Mouse (Mus musculus) heart, embryonic 11.5 days (tissue): ENCODE measurements around the gene Ppp1r2. TPM values are rescaled to one million over a fixed set of nuclear protein-coding genes. Genes with fewer than 3 reads are reported as not detected.

Experiments
- ATAC-seq: fragments of 200-750 bp; cut with Nextera tagmentation; replicated peaks from 2 replicates; pipeline ENCODE4 v1.8.0; 2017; ENCODE audit warnings: moderate library complexity; ENCODE audit not compliant: insufficient number of reproducible peaks, low FRiP score, low TSS enrichment
- H3K27ac ChIP-seq: fragments of 300-500 bp; sonication (generic); 2 replicates; pipeline ENCODE4 v1.5.1; 2014; ENCODE audit warnings: mild to moderate bottlenecking, low read depth, low read length
- H3K27me3 ChIP-seq: fragments of 300-500 bp; sonication (generic); 2 replicates; pipeline ENCODE4 v1.6.1; 2014; ENCODE audit warnings: mild to moderate bottlenecking, low read length, mixed read lengths; ENCODE audit not compliant: control insufficient read depth, insufficient read depth
- H3K36me3 ChIP-seq: fragments of 300-500 bp; sonication (generic); 2 replicates; pipeline ENCODE4 v1.6.1; 2014; ENCODE audit warnings: mild to moderate bottlenecking, low read length, moderate library complexity, mixed read lengths; ENCODE audit not compliant: control insufficient read depth, insufficient read depth
- H3K4me1 ChIP-seq: fragments of 300-500 bp; sonication (generic); 2 replicates; pipeline ENCODE4 v1.6.1; 2014; ENCODE audit warnings: low read length; ENCODE audit not compliant: control insufficient read depth, insufficient read depth
- H3K4me2 ChIP-seq: fragments of 300-500 bp; sonication (generic); 2 replicates; pipeline ENCODE4 v1.6.1; 2014; ENCODE audit warnings: mild to moderate bottlenecking, moderate library complexity
- H3K4me3 ChIP-seq: fragments of 300-500 bp; sonication (generic); 2 replicates; pipeline ENCODE4 v1.5.1; 2014; ENCODE audit warnings: low read depth, low read length
- H3K9ac ChIP-seq: fragments of 300-500 bp; sonication (generic); 2 replicates; pipeline ENCODE4 v1.6.1; 2014; ENCODE audit warnings: mild to moderate bottlenecking, low read depth, low read length, moderate library complexity
- H3K9me3 ChIP-seq: fragments of 300-500 bp; sonication (generic); replicated peaks from 2 replicates; pipeline ENCODE4 v1.6.1; 2016; ENCODE audit warnings: low read length; ENCODE audit not compliant: control insufficient read depth
- WGBS: fragments of 180-500 bp; shearing (Covaris S2); extraction: QIAGEN DNeasy Blood & Tissue Kit; methylation state at CpG from one replicate; pipeline ENCODE4 v1.1.7; 2014; ENCODE audit not compliant: insufficient replicate concordance; 5-methylcytosine and 5-hydroxymethylcytosine counted together
- polyA plus RNA-seq: library from polyadenylated mRNA; unstranded; fragments of >200 nt; fragmentation: Nextera tagmentation; extraction: Ambion mirVana; gene quantifications from 2 replicates; pipeline ENCODE4 v1.2.1, GENCODE M21; 2014

Gene Ppp1r2
- polyA plus RNA-seq, 1 experiment from 2014 or later = 90.8 TPM

GRCm38 (mm10) chr16:31249401-31249800, 25.7 kb downstream of the Ppp1r2 start:
- Histone ChIP-seq H3K9ac (no peak overlapping the region), H3K36me3 (no peaks in the 10 kb centered on the region), H3K9me3 (no peaks in the 10 kb centered on the region), H3K4me2 (no peak overlapping the region), H3K4me3 (no peak overlapping the region), H3K27ac (no peak overlapping the region), H3K27me3 (no peaks in the 10 kb centered on the region), H3K4me1 (no peaks in the 10 kb centered on the region)
- no peak for ATAC-seq
- whole genome bisulfite sequencing = 93% methylated on average over 3 of the region's 3 CpGs

- Histone ChIP-seq H3K4me3 (no peak overlapping the region), H3K9me3 (no peaks in the 10 kb centered on the region), H3K9ac (no peak overlapping the region), H3K27ac (no peak overlapping the region), H3K4me2 (no peak overlapping the region), H3K36me3 (no peaks in the 10 kb centered on the region), H3K4me1 (no peaks in the 10 kb centered on the region), H3K27me3 (no peaks in the 10 kb centered on the region)
- WGBS = 82% methylated on average over 13 of the region's 13 CpGs
- no peak for ATAC-seq
Observed at GRCm38 (mm10) chr16:31248717-31249116, 26.4 kb downstream of the Ppp1r2 start.

GRCm38 (mm10) chr16:31247442-31247841, 27.6 kb downstream of the Ppp1r2 start:
- no peak for ATAC-seq
- Histone ChIP-seq H3K36me3 (no peaks in the 10 kb centered on the region), H3K9ac (no peak overlapping the region), H3K4me1 (no peaks in the 10 kb centered on the region), H3K27ac (no peak overlapping the region), H3K27me3 (no peaks in the 10 kb centered on the region), H3K4me3 (no peak overlapping the region), H3K4me2 (no peak overlapping the region), H3K9me3 (no peaks in the 10 kb centered on the region)
- 62% methylated on average over 7 of the region's 7 CpGs for WGBS

GRCm38 (mm10) chr16:31244053-31244452, 31.0 kb downstream of the Ppp1r2 start:
- H3K4me3 ChIP-seq = no peak overlapping the region
- no peak overlapping the region for H3K27ac ChIP-seq
- H3K9me3 ChIP-seq = no peaks in the 10 kb centered on the region
- H3K9ac ChIP-seq = no peak overlapping the region
- no peaks in the 10 kb centered on the region for H3K27me3 ChIP-seq
- ATAC-seq = no peak
- WGBS = 83% methylated on average over 3 of the region's 3 CpGs
- no peak overlapping the region for H3K4me2 ChIP-seq
- no peaks in the 10 kb centered on the region for H3K36me3 ChIP-seq
- H3K4me1 ChIP-seq = no peaks in the 10 kb centered on the region

- Histone ChIP-seq H3K4me3 (no peak overlapping the region), H3K36me3 (no peaks in the 10 kb centered on the region), H3K9ac (no peak overlapping the region), H3K9me3 (no peaks in the 10 kb centered on the region), H3K27me3 (no peaks in the 10 kb centered on the region), H3K27ac (no peak overlapping the region), H3K4me2 (no peak overlapping the region), H3K4me1 (no peaks in the 10 kb centered on the region)
- ATAC-seq = no peak
- WGBS = 82% methylated on average over 9 of the region's 9 CpGs
Observed at GRCm38 (mm10) chr16:31241433-31241832, 33.6 kb downstream of the Ppp1r2 start.

GRCm38 (mm10) chr16:31240569-31240968, 34.5 kb downstream of the Ppp1r2 start:
- Histone ChIP-seq H3K4me1 (0 out of 2 replicates have a peak, but pooled peaks cover 2% of the 10 kb centered on the region), H3K27me3 (no peaks in the 10 kb centered on the region), H3K4me3 (no peak overlapping the region), H3K9ac (no peak overlapping the region), H3K27ac (no peak overlapping the region), H3K36me3 (no peaks in the 10 kb centered on the region), H3K9me3 (no peaks in the 10 kb centered on the region), H3K4me2 (no peak overlapping the region)
- 84% methylated on average over 8 of the region's 8 CpGs for WGBS
- no peak for ATAC-seq

- no peaks in the 10 kb centered on the region for H3K36me3 ChIP-seq
- no peak overlapping the region for H3K4me3 ChIP-seq
- no peaks in the 10 kb centered on the region for H3K27me3 ChIP-seq
- H3K9ac ChIP-seq = no peak overlapping the region
- H3K4me2 ChIP-seq = no peak overlapping the region
- 57% methylated on average over 5 of the region's 5 CpGs for WGBS
- H3K4me1 ChIP-seq = peaks cover 6% of the 10 kb centered on the region; the same call in 1 of the 2 replicates
- H3K9me3 ChIP-seq = no peaks in the 10 kb centered on the region
- no peak for ATAC-seq
- H3K27ac ChIP-seq = no peak overlapping the region
Observed at GRCm38 (mm10) chr16:31238281-31238680, 36.8 kb downstream of the Ppp1r2 start.

GRCm38 (mm10) chr16:31235457-31236310, 39.4 kb downstream of the Ppp1r2 start:
- Histone ChIP-seq H3K9me3 (no peaks in the 10 kb centered on the region), H3K4me1 (peaks cover 6% of the 10 kb centered on the region; the same call in 1 of the 2 replicates), H3K27ac (no peak overlapping the region), H3K27me3 (no peaks in the 10 kb centered on the region), H3K36me3 (no peaks in the 10 kb centered on the region), H3K9ac (0 out of 2 replicates have a peak overlapping the region, but pooled peaks have one; percentile 46), H3K4me2 (peak overlapping the region; percentile 56), H3K4me3 (peak overlapping the region; percentile 10; the same call in 1 of the 2 replicates)
- WGBS = 14% methylated on average over 18 of the region's 18 CpGs
- no peak for ATAC-seq
